ENCODE assay signal across 30 mouse cellular contexts in genomic region chr2:32407144-32407824, GRCm38 (mm10). TPM values are rescaled to one million over a fixed set of nuclear protein-coding genes. Genes with fewer than 3 reads are reported as not detected.
DNase-seq lines count a peak whose midpoint lies in the region; ATAC-seq and TF ChIP-seq lines count a peak whose summit lies in the region.
"Had no signal": no experiment of that assay in that cellular context is flagged by ENCODE, and none has a peak within 500 bp of the region (broad histone marks: within the 10 kb centered on the region; RNA-seq: fewer than 3 reads in every experiment).

No protein-coding gene starts in this region.

- intact Hi-C loops in heart, adult 2 months (cut with DNase I), result no loop called here

- H3K4me2 ChIP-seq in heart, embryonic 13.5 days, result no peak overlapping the region
- no peak overlapping the region for H3K4me2 ChIP-seq in stomach, postnatal 0 days (replicated peaks; ENCODE audit: low read depth)
- no peak overlapping the region for H3K4me2 ChIP-seq in forebrain, embryonic 12.5 days
- H3K4me2 ChIP-seq: heart, embryonic 12.5 days; hindbrain, embryonic 12.5 days; lung, embryonic 15.5 days; neural tube, embryonic 13.5 days; stomach, embryonic 15.5 days had no signal

- 0 out of 2 replicates have a peak overlapping the region, but pooled peaks have one; percentile 7 for H3K9ac ChIP-seq in heart, embryonic 13.5 days
- no peak overlapping the region for H3K9ac ChIP-seq in heart, adult 2 months (ENCODE audit: low read depth, low read length)
- no peak overlapping the region for H3K9ac ChIP-seq in stomach, postnatal 0 days (ENCODE audit: low read length)
- no peak overlapping the region for H3K9ac ChIP-seq in forebrain, embryonic 12.5 days
- H3K9ac ChIP-seq: heart, embryonic 12.5 days; hindbrain, embryonic 12.5 days; liver, embryonic 14.5 days; lung, embryonic 15.5 days; neural tube, embryonic 13.5 days; stomach, embryonic 15.5 days had no signal

- no peaks in the 10 kb centered on the region for H3K27me3 ChIP-seq in heart, embryonic 13.5 days (replicated peaks)
- H3K27me3 ChIP-seq in heart, adult 2 months (ENCODE audit: control insufficient read depth, insufficient read depth, low read length), result no peaks in the 10 kb centered on the region
- H3K27me3 ChIP-seq in stomach, postnatal 0 days (ENCODE audit: control insufficient read depth, insufficient read depth, low read length), result no peaks in the 10 kb centered on the region
- no peaks in the 10 kb centered on the region for H3K27me3 ChIP-seq in cerebellum, adult 2 months (ENCODE audit: control insufficient read depth, insufficient read depth, low read length)
- H3K27me3 ChIP-seq in forebrain, embryonic 12.5 days, result peaks cover 2% of the 10 kb centered on the region; the same call in 1 of the 2 replicates
- H3K27me3 ChIP-seq: heart, embryonic 12.5 days; hindbrain, embryonic 12.5 days; lung, embryonic 15.5 days; neural tube, embryonic 13.5 days; stomach, embryonic 15.5 days had no signal

- no peaks in the 10 kb centered on the region for H3K9me3 ChIP-seq in heart, embryonic 13.5 days
- H3K9me3 ChIP-seq in stomach, postnatal 0 days (ENCODE audit: control insufficient read depth, low read length), result no peaks in the 10 kb centered on the region
- H3K9me3 ChIP-seq in forebrain, embryonic 12.5 days, result no peaks in the 10 kb centered on the region
- H3K9me3 ChIP-seq: heart, embryonic 12.5 days; hindbrain, embryonic 12.5 days; lung, embryonic 15.5 days; midbrain, embryonic 10.5 days; neural tube, embryonic 13.5 days; stomach, embryonic 15.5 days had no signal

- 74% methylated on average over 7 of the region's 7 CpGs for WGBS in heart, embryonic 13.5 days
- 70% methylated on average over 7 of the region's 7 CpGs for WGBS in heart, adult 2 months
- WGBS in stomach, postnatal 0 days, result 70% methylated on average over 7 of the region's 7 CpGs
- WGBS in cerebellum, adult 2 months, result 81% methylated on average over 7 of the region's 7 CpGs
- 86% methylated on average over 7 of the region's 7 CpGs for WGBS in forebrain, embryonic 12.5 days

- H3K4me3 ChIP-seq in heart, embryonic 13.5 days, result no peak overlapping the region
- no peak overlapping the region for H3K4me3 ChIP-seq in heart, adult 2 months
- no peak overlapping the region for H3K4me3 ChIP-seq in stomach, postnatal 0 days (ENCODE audit: low read depth, low read length)
- no peak overlapping the region for H3K4me3 ChIP-seq in cerebellum, adult 2 months (replicated peaks; ENCODE audit: insufficient read depth, low read depth, low read length)
- H3K4me3 ChIP-seq in forebrain, embryonic 12.5 days (replicated peaks), result no peak overlapping the region
- H3K4me3 ChIP-seq: heart, embryonic 12.5 days; hindbrain, embryonic 12.5 days; left cerebral cortex, adult 2 months; lung, embryonic 15.5 days; midbrain, embryonic 10.5 days; myocyte; neural tube, embryonic 13.5 days; stomach, embryonic 15.5 days had no signal

- H3K79me2 ChIP-seq in heart, adult 2 months (replicated peaks; ENCODE audit: control insufficient read depth, insufficient read depth, low read length), result no peaks in the 10 kb centered on the region

- no peak for DNase-seq in heart, adult 2 months
- DNase-seq in kidney, adult 9 months, result peak; percentile 77
- DNase-seq in kidney, postnatal 4 days, result no peak
- peak; percentile 45 to 71 for DNase-seq in kidney, postnatal 25 days
- DNase-seq in stomach, postnatal 0 days (ENCODE audit: low spot score), result no peak
- DNase-seq in cerebellum, adult 2 months, result no peak
- DNase-seq: adrenal gland, postnatal 14 days; cerebellum, adult 8-10 months; cerebellum, postnatal 36 days; embryo, embryonic 11 days; gastrocnemius, postnatal 14 days; heart, adult 11 months; heart, postnatal 14 days; retina, postnatal 1 day; right cerebral cortex, postnatal 4 days; thymus, adult 18-20 months; thymus, postnatal 36 days had no signal

- H3K4me1 ChIP-seq in heart, embryonic 13.5 days, result no peaks in the 10 kb centered on the region
- no peaks in the 10 kb centered on the region for H3K4me1 ChIP-seq in heart, adult 2 months (ENCODE audit: control insufficient read depth, insufficient read depth, low read length)
- no peaks in the 10 kb centered on the region for H3K4me1 ChIP-seq in stomach, postnatal 0 days (replicated peaks; ENCODE audit: control insufficient read depth, insufficient read depth)
- no peaks in the 10 kb centered on the region for H3K4me1 ChIP-seq in cerebellum, adult 2 months (ENCODE audit: control insufficient read depth, insufficient read depth, low read length)
- H3K4me1 ChIP-seq in forebrain, embryonic 12.5 days, result no peaks in the 10 kb centered on the region
- H3K4me1 ChIP-seq: heart, embryonic 12.5 days; hindbrain, embryonic 12.5 days; neural tube, embryonic 13.5 days had no signal

- no peak for ATAC-seq in heart, embryonic 13.5 days (ENCODE audit: extremely low read depth, insufficient number of reproducible peaks, low FRiP score, low TSS enrichment)
- ATAC-seq in stomach, postnatal 0 days (ENCODE audit: low FRiP score, low TSS enrichment), result no peak
- ATAC-seq in forebrain, embryonic 12.5 days (ENCODE audit: low FRiP score), result no peak
- ATAC-seq: forebrain, embryonic 16.5 days; midbrain, embryonic 16.5 days had no signal

- no peak for TF ChIP-seq CTCF in heart, adult 2 months (IDR thresholded peaks at IDR 0.05)
- TF ChIP-seq CTCF in stomach, postnatal 0 days (IDR thresholded peaks at IDR 0.05; ENCODE audit: low read depth), result no peak
- no peak for TF ChIP-seq CTCF in cerebellum, adult 2 months (IDR thresholded peaks at IDR 0.05; ENCODE audit: borderline replicate concordance, insufficient read depth, low read depth, low read length)

- TF ChIP-seq POLR2A in heart, adult 2 months (IDR thresholded peaks at IDR 0.05; ENCODE audit: insufficient read depth, low read depth, low read length), result no peak
- TF ChIP-seq POLR2A in cerebellum, adult 2 months (IDR thresholded peaks at IDR 0.05; ENCODE audit: borderline replicate concordance, insufficient read depth, low read length), result no peak

- peaks cover 10% of the 10 kb centered on the region for H3K36me3 ChIP-seq in heart, embryonic 13.5 days
- H3K36me3 ChIP-seq in heart, adult 2 months (ENCODE audit: control insufficient read depth, insufficient read depth, low read length), result no peaks in the 10 kb centered on the region
- peaks cover 4% of the 10 kb centered on the region; the same call in 1 of the 2 replicates for H3K36me3 ChIP-seq in stomach, postnatal 0 days (ENCODE audit: control insufficient read depth, insufficient read depth, low read length)
- peaks cover 8% of the 10 kb centered on the region for H3K36me3 ChIP-seq in forebrain, embryonic 12.5 days (replicated peaks)
- H3K36me3 ChIP-seq: stomach, embryonic 15.5 days had no signal

- H3K27ac ChIP-seq in heart, embryonic 13.5 days (replicated peaks), result no peak overlapping the region
- H3K27ac ChIP-seq in heart, adult 2 months, result no peak overlapping the region
- peak overlapping the region; percentile 40; the same call in 1 of the 2 replicates for H3K27ac ChIP-seq in stomach, postnatal 0 days (replicated peaks)
- H3K27ac ChIP-seq in cerebellum, adult 2 months (ENCODE audit: insufficient read depth, low read length), result no peak overlapping the region
- no peak overlapping the region for H3K27ac ChIP-seq in forebrain, embryonic 12.5 days
- H3K27ac ChIP-seq: hindbrain, embryonic 12.5 days; left cerebral cortex, adult 2 months; liver, embryonic 14.5 days; lung, embryonic 15.5 days; midbrain, embryonic 10.5 days; neural tube, embryonic 13.5 days; stomach, embryonic 15.5 days had no signal

- TF ChIP-seq EP300 in heart, adult 2 months (IDR thresholded peaks at IDR 0.05; ENCODE audit: insufficient read depth, low read depth, low read length), result no peak
- no peak for TF ChIP-seq EP300 in stomach, postnatal 0 days (optimal IDR thresholded peaks at IDR 0.05)

RNA-seq across cellular contexts. Expression of gene Ptges2, which starts 11.6 kb away (rescaled TPM):
- polyA plus RNA-seq in heart, embryonic 13.5 days (2015; fragmentation: Nextera tagmentation; extraction: Ambion mirVana), result 35.3 and 36.1 TPM in 2 replicates
- 10 to 100 TPM; 58.6 to 68.2 TPM for total RNA-seq in heart, adult 2 months (2021)
- polyA plus RNA-seq in heart, adult 2 months (2012; rRNA removed), result 68.8 and 98.5 TPM in 2 replicates
- polyA plus RNA-seq in stomach, postnatal 0 days (2015; fragmentation: Nextera tagmentation; extraction: Ambion mirVana), result 31.6 and 33.0 TPM in 2 replicates
- 60.9 and 61.1 TPM in 2 replicates for polyA plus RNA-seq in cerebellum, adult 2 months (2012; rRNA removed)
- polyA plus RNA-seq in forebrain, embryonic 12.5 days (2016; fragmentation: Nextera tagmentation; extraction: Ambion mirVana), result 29.6 and 29.9 TPM in 2 replicates

RNA-seq across cellular contexts. Expression of gene Lcn2, which starts 19.2 kb away (rescaled TPM):
- 0.91 and 0.98 TPM in 2 replicates for polyA plus RNA-seq in heart, embryonic 13.5 days (2015; fragmentation: Nextera tagmentation; extraction: Ambion mirVana)
- 1 to 10 TPM; 4.1 to 6.9 TPM for total RNA-seq in heart, adult 2 months (2021)
- polyA plus RNA-seq in heart, adult 2 months (2012; rRNA removed), result 6.6 and 11.3 TPM in 2 replicates
- polyA plus RNA-seq in stomach, postnatal 0 days (2015; fragmentation: Nextera tagmentation; extraction: Ambion mirVana), result 1.8 TPM in 2 replicates
- polyA plus RNA-seq in cerebellum, adult 2 months (2012; rRNA removed), result 0.48 and 1.0 TPM in 2 replicates
- polyA plus RNA-seq in forebrain, embryonic 12.5 days (2016; fragmentation: Nextera tagmentation; extraction: Ambion mirVana), result 0.45 and 0.50 TPM in 2 replicates
- polyA plus RNA-seq: forebrain, embryonic 16.5 days; midbrain, embryonic 10.5 days had no signal

RNA-seq across cellular contexts. Expression of gene 1110008P14Rik, which starts 25.5 kb away (rescaled TPM):
- 47.5 and 49.0 TPM in 2 replicates for polyA plus RNA-seq in heart, embryonic 13.5 days (2015; fragmentation: Nextera tagmentation; extraction: Ambion mirVana)
- 10 to 100 TPM; 39.6 to 44.8 TPM for total RNA-seq in heart, adult 2 months (2021)
- 129 and 132 TPM in 2 replicates for polyA plus RNA-seq in heart, adult 2 months (2012; rRNA removed)
- 85.0 and 90.1 TPM in 2 replicates for polyA plus RNA-seq in stomach, postnatal 0 days (2015; fragmentation: Nextera tagmentation; extraction: Ambion mirVana)
- 284 and 338 TPM in 2 replicates for polyA plus RNA-seq in cerebellum, adult 2 months (2012; rRNA removed)
- polyA plus RNA-seq in forebrain, embryonic 12.5 days (2016; fragmentation: Nextera tagmentation; extraction: Ambion mirVana), result 51.0 and 51.4 TPM in 2 replicates

RNA-seq across cellular contexts. Expression of gene Naif1, which starts 43.0 kb away (rescaled TPM):
- 4.2 and 5.0 TPM in 2 replicates for polyA plus RNA-seq in heart, embryonic 13.5 days (2015; fragmentation: Nextera tagmentation; extraction: Ambion mirVana)
- 1 to 10 TPM; 2.8 to 3.4 TPM for total RNA-seq in heart, adult 2 months (2021)
- 3.7 and 4.6 TPM in 2 replicates for polyA plus RNA-seq in heart, adult 2 months (2012; rRNA removed)
- polyA plus RNA-seq in stomach, postnatal 0 days (2015; fragmentation: Nextera tagmentation; extraction: Ambion mirVana), result 2.5 and 2.6 TPM in 2 replicates
- polyA plus RNA-seq in cerebellum, adult 2 months (2012; rRNA removed), result 3.3 TPM in 2 replicates
- polyA plus RNA-seq in forebrain, embryonic 12.5 days (2016; fragmentation: Nextera tagmentation; extraction: Ambion mirVana), result 6.1 and 6.2 TPM in 2 replicates

RNA-seq across cellular contexts. Expression of gene Slc25a25, which starts 44.0 kb away (rescaled TPM):
- polyA plus RNA-seq in heart, embryonic 13.5 days (2015; fragmentation: Nextera tagmentation; extraction: Ambion mirVana), result 10.7 and 10.9 TPM in 2 replicates
- total RNA-seq in heart, adult 2 months (2021), result 10 to 100 TPM in 1 of 2 experiments, 1 to 10 TPM in 1; 8.5 to 10.1 TPM
- 5.7 and 7.3 TPM in 2 replicates for polyA plus RNA-seq in heart, adult 2 months (2012; rRNA removed)
- 11.1 and 11.5 TPM in 2 replicates for polyA plus RNA-seq in stomach, postnatal 0 days (2015; fragmentation: Nextera tagmentation; extraction: Ambion mirVana)
- 67.0 and 76.2 TPM in 2 replicates for polyA plus RNA-seq in cerebellum, adult 2 months (2012; rRNA removed)
- polyA plus RNA-seq in forebrain, embryonic 12.5 days (2016; fragmentation: Nextera tagmentation; extraction: Ambion mirVana), result 38.8 and 39.9 TPM in 2 replicates

Comparison
In these comparisons a context has a peak if more than half of its experiments do, and no peak if none do; other contexts are left out.
1. DNase-seq: peak in kidney, adult 9 months (single experiment) and kidney, postnatal 25 days (2 of 2); none in heart, adult 2 months (0 of 2), kidney, postnatal 4 days (0 of 2), stomach, postnatal 0 days (single experiment) and cerebellum, adult 2 months (0 of 2).